Mouse (Mus musculus) kidney, embryonic 15.5 days (tissue): ENCODE data around the gene Cstb. TPM values are rescaled to one million over a fixed set of nuclear protein-coding genes. Genes with fewer than 3 reads are reported as not detected.

Experiments used
- ATAC-seq: fragments of 200-750 bp; cut with Nextera tagmentation; replicated peaks from 2 replicates; pipeline ENCODE4 v1.8.0; 2017; ENCODE audit warnings: moderate TSS enrichment; ENCODE audit not compliant: low FRiP score
- H3K27ac ChIP-seq: fragments of 300-500 bp; sonication (generic); 2 replicates; pipeline ENCODE4 v1.5.1; 2015; ENCODE audit warnings: mild to moderate bottlenecking, inconsistent platforms
- H3K27me3 ChIP-seq: fragments of 300-500 bp; sonication (generic); 2 replicates; pipeline ENCODE4 v1.6.1; 2015; ENCODE audit warnings: inconsistent platforms
- H3K36me3 ChIP-seq: fragments of 300-500 bp; sonication (generic); 2 replicates; pipeline ENCODE4 v1.6.1; 2015; ENCODE audit warnings: inconsistent platforms
- H3K4me1 ChIP-seq: fragments of 300-500 bp; sonication (generic); 2 replicates; pipeline ENCODE4 v1.6.1; 2015; ENCODE audit warnings: inconsistent platforms
- H3K4me2 ChIP-seq: fragments of 300-500 bp; sonication (generic); 2 replicates; pipeline ENCODE4 v1.6.1; 2015; ENCODE audit warnings: moderate library complexity, mild to moderate bottlenecking, inconsistent platforms
- H3K4me3 ChIP-seq: fragments of 300-500 bp; sonication (generic); replicated peaks from 2 replicates; pipeline ENCODE4 v1.5.1; 2015; ENCODE audit warnings: mild to moderate bottlenecking, inconsistent platforms
- H3K9ac ChIP-seq: fragments of 300-500 bp; sonication (generic); 2 replicates; pipeline ENCODE4 v1.6.1; 2015; ENCODE audit warnings: mild to moderate bottlenecking, inconsistent platforms
- H3K9me3 ChIP-seq: fragments of 300-500 bp; sonication (generic); replicated peaks from 2 replicates; pipeline ENCODE4 v1.6.1; 2016; ENCODE audit warnings: inconsistent platforms
- WGBS: fragments of 180-500 bp; shearing (Covaris S2); methylation state at CpG from one replicate; pipeline ENCODE4 v1.1.7; 2015; ENCODE audit warnings: mixed read lengths; 5-methylcytosine and 5-hydroxymethylcytosine counted together
- polyA plus RNA-seq: library from polyadenylated mRNA; unstranded; fragments of >200 nt; fragmentation: Nextera tagmentation; extraction: Ambion mirVana; gene quantifications from 2 replicates; pipeline ENCODE4 v1.2.1, GENCODE M21; 2015

Gene Cstb
- polyA plus RNA-seq, result 182 and 209 TPM in 2 replicates

DNA sequence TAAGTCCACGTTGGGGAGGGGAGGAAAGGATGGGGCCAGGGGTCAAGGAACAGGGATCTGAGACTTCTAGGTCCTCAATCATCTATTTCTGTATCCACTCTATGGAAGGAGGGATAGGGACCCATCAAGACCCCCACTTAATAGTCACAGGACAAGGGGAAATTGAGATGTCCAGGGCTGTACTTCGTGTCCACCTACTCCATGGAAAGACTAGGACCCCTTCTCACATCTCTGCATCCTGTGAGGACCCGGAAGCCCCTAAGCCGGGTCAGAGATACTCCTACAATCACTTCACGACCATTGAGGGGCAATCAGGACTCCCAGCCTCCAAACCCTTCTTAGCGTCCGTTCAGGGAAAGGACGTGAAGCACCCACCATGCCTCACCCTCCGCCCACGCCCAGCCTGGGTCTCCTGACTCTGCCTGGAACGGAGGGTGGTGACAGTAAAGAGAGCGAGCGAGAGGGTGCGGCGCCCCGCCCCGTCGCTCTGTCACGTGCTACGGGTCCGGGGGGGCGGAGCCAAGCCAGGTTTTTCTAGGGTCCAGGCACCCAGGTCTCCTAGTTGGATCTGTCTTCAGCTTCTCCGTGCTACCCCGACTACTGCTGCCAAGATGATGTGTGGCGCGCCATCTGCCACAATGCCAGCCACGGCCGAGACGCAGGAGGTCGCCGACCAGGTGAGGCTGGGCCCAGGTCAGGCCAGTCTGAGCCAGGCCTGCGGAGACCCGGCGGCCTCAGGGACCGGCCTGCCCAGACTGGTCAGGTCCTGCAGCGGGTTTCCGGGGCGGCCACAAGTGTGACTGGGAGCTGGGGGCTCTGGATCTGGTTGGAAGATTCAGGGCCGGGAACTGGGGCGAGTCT lies at the start of gene Cstb:
Gene Cstb (plus strand): TSS at position 489 of the 861 bp plus-strand sequence.
- ATAC-seq, result peak; percentile 94
- H3K27me3 ChIP-seq, result no peaks in the 10 kb centered on the region
- H3K4me1 ChIP-seq, result peaks cover 11% of the 10 kb centered on the region
- H3K27ac ChIP-seq, result peak within 1 kb of the TSS; percentile 75
- no peaks in the 10 kb centered on the region for H3K9me3 ChIP-seq
- peak within 1 kb of the TSS; percentile 77 for H3K9ac ChIP-seq
- 2% methylated on average over 40 of the region's 40 CpGs for WGBS
- peaks cover 20% of the 10 kb centered on the region for H3K36me3 ChIP-seq
- peak within 1 kb of the TSS; percentile 72 for H3K4me2 ChIP-seq
- peak within 1 kb of the TSS; percentile 69 for H3K4me3 ChIP-seq

- Histone ChIP-seq H3K36me3 (no peaks in the 10 kb centered on the region), H3K4me3 (no peak overlapping the region), H3K9me3 (no peaks in the 10 kb centered on the region), H3K4me2 (no peak overlapping the region), H3K4me1 (no peaks in the 10 kb centered on the region), H3K27ac (no peak overlapping the region), H3K9ac (no peak overlapping the region), H3K27me3 (no peaks in the 10 kb centered on the region)
- 96% methylated on average over 7 of the region's 7 CpGs for WGBS
- ATAC-seq, result no peak
Observed at GRCm38 (mm10) chr10:78378516-78378915, 47.0 kb upstream of the Cstb start.

GRCm38 (mm10) chr10:78383567-78383966 lies 41.9 kb upstream of the Cstb start:
- no peaks in the 10 kb centered on the region for H3K36me3 ChIP-seq
- H3K4me2 ChIP-seq, result no peak overlapping the region
- no peak overlapping the region for H3K27ac ChIP-seq
- no peak overlapping the region for H3K4me3 ChIP-seq
- WGBS, result 76% methylated on average over 3 of the region's 3 CpGs
- ATAC-seq, result no peak
- peaks cover 3% of the 10 kb centered on the region; the same call in 1 of the 2 replicates for H3K4me1 ChIP-seq
- no peaks in the 10 kb centered on the region for H3K9me3 ChIP-seq
- no peak overlapping the region for H3K9ac ChIP-seq
- peaks cover 3% of the 10 kb centered on the region; the same call in 1 of the 2 replicates for H3K27me3 ChIP-seq

GRCm38 (mm10) chr10:78385520-78385919 lies 39.9 kb upstream of the Cstb start:
- H3K4me3 ChIP-seq, result no peak overlapping the region
- H3K27ac ChIP-seq, result no peak overlapping the region
- peaks cover 4% of the 10 kb centered on the region for H3K4me1 ChIP-seq
- ATAC-seq, result no peak
- H3K9me3 ChIP-seq, result no peaks in the 10 kb centered on the region
- H3K27me3 ChIP-seq, result peaks cover 21% of the 10 kb centered on the region
- H3K9ac ChIP-seq, result no peak overlapping the region
- no peak overlapping the region for H3K4me2 ChIP-seq
- 59% methylated on average over 5 of the region's 5 CpGs for WGBS
- H3K36me3 ChIP-seq, result no peaks in the 10 kb centered on the region

DNA sequence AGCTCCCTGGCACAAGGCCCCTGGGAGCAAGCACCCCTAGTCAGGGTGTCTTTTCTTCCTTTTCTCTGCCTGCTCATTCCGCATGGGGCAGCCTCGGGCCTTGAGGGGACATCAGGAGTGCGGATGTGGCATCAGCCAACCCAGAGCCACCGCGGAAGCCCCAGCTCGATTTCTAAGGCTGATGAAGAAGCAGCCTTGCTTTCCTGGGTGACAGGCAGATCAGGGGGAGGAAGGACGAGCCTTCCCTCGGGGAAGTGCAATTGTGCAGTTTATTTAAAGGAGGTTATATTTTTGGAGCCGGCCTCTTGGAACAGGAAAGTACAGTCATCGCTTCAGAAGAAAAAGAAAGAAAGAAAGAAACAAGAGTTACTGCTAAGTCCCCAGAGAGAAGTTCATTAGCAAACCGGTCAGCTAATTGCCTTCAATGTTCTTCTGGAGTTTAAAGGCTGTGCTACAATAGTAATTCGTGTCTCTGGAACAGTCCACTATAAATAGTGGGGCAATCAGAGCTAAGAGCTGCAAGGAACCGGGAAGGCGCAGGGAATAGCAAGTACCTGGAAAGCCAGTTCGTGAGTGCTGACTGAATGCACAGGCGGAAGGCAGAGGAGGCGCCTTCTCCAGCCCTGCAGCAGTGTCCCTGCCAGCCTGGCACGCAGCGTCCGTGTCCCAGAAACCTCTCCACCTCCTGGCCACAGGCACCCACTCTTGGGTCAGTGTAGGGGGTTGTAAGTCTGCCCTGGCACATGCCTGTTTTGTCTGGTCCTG lies 37.1 kb upstream of the Cstb start:
- 42% methylated on average over 20 of the region's 20 CpGs for WGBS
- H3K9ac ChIP-seq, result no peak overlapping the region
- no peak overlapping the region for H3K4me2 ChIP-seq
- peaks cover 42% of the 10 kb centered on the region for H3K27me3 ChIP-seq
- no peak overlapping the region for H3K4me3 ChIP-seq
- H3K4me1 ChIP-seq, result peaks cover 19% of the 10 kb centered on the region
- ATAC-seq, result no peak
- no peak overlapping the region for H3K27ac ChIP-seq
- H3K36me3 ChIP-seq, result no peaks in the 10 kb centered on the region
- H3K9me3 ChIP-seq, result no peaks in the 10 kb centered on the region

DNA sequence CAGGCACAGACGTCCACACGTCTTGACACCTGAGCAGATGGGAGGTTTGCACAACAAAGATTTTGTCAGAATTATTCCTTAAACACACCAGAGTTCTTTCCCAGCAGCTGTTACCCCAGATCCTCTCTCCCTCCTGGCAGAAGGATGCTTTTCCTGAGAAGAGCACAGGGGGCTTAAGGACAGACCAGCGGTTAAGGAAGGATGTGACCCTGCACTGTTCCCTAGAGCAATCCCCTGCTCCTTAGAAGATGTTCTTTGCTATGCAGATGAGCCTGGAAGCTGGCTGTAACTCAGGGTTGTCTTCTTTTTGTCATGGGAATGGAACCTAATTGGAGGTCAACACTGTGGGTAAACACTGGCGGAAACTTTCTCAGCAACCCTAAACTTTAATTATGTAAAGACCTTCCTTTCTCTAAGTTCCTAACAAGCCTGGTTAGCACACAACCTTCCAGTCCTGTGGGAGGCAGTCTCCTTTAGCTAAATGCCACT lies 34.4 kb upstream of the Cstb start:
- no peak for ATAC-seq
- H3K4me1 ChIP-seq, result peaks cover 22% of the 10 kb centered on the region
- no peak overlapping the region for H3K9ac ChIP-seq
- H3K27me3 ChIP-seq, result peaks cover 42% of the 10 kb centered on the region
- WGBS, result 20% methylated on average over 4 of the region's 4 CpGs
- no peaks in the 10 kb centered on the region for H3K9me3 ChIP-seq
- no peak overlapping the region for H3K4me3 ChIP-seq
- H3K27ac ChIP-seq, result no peak overlapping the region
- H3K4me2 ChIP-seq, result no peak overlapping the region
- H3K36me3 ChIP-seq, result no peaks in the 10 kb centered on the region

- Histone ChIP-seq H3K4me3 (no peak overlapping the region), H3K27ac (no peak overlapping the region), H3K36me3 (no peaks in the 10 kb centered on the region), H3K4me1 (peaks cover 28% of the 10 kb centered on the region), H3K9me3 (no peaks in the 10 kb centered on the region), H3K4me2 (peak overlapping the region; percentile 38), H3K27me3 (peaks cover 42% of the 10 kb centered on the region), H3K9ac (no peak overlapping the region)
- 2% methylated on average over 18 of the region's 18 CpGs for WGBS
- peak; percentile 43; the same call in 1 of the 2 replicates for ATAC-seq
Observed at GRCm38 (mm10) chr10:78392072-78392471, 33.4 kb upstream of the Cstb start.

- Histone ChIP-seq H3K27ac (no peak overlapping the region), H3K9ac (no peak overlapping the region), H3K4me3 (no peak overlapping the region), H3K4me1 (peaks cover 43% of the 10 kb centered on the region), H3K9me3 (no peaks in the 10 kb centered on the region), H3K36me3 (peaks cover 6% of the 10 kb centered on the region), H3K4me2 (no peak overlapping the region), H3K27me3 (peaks cover 22% of the 10 kb centered on the region)
- WGBS, result 81% methylated on average over 3 of the region's 3 CpGs
- no peak for ATAC-seq
Observed at GRCm38 (mm10) chr10:78395377-78395776, 30.1 kb upstream of the Cstb start.

DNA sequence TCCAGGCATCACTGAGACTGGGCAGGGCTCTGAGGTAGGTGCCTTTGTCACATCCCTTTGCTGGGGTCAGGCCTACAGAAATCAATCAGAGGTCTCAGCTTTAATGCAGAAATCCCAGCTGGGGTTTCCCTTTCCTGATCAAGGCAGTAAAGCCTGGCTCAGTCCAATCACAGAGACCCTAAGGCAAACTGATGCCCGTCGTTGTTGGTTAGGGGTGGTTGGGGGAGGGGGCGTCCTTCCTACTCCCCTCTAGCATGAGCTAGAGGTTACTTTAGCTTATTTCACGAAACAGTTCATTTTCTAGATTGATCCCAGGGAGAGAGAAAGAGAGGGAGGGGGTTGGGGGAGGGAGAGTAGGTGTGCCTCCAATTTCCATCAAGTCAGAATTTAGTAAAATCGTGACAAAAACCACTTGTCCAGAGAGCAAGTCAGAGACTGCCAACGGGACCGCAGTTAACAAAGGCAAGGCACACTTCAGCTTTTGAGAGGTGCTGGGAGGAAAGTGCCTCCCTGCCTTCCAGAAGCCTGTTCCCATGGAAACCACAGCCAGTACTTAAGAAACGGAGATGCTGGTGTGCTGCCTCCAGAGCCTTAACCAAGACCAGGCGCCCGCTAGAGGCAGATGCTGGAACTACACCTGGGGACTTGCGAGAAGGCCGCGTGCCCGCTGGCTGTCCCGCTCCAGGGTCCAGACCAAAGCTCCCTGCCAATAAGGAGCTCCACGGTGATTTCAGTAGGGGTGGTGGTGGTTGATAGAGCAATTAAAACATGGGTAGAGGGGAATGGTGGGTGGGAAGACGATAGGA lies 29.4 kb upstream of the Cstb start:
- peaks cover 42% of the 10 kb centered on the region for H3K4me1 ChIP-seq
- WGBS, result 6% methylated on average over 17 of the region's 17 CpGs
- H3K36me3 ChIP-seq, result peaks cover 13% of the 10 kb centered on the region
- H3K27ac ChIP-seq, result no peak overlapping the region
- peak; percentile 41; the same call in 1 of the 2 replicates for ATAC-seq
- no peaks in the 10 kb centered on the region for H3K9me3 ChIP-seq
- no peak overlapping the region for H3K4me2 ChIP-seq
- no peak overlapping the region for H3K4me3 ChIP-seq
- H3K27me3 ChIP-seq, result peaks cover 15% of the 10 kb centered on the region
- no peak overlapping the region for H3K9ac ChIP-seq

DNA sequence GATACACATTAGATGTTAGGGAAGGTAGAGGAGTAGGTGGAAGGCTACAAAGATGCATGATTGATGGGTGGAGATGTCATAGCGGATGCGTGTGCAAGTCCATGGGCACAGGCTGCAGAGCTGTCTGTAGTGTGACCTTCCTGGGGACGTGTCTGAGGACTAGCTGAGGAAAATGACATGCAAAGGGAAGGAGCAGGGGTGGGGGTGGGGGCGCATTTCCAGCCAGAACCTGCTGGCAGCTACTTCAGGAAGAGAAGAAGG lies 28.9 kb upstream of the Cstb start:
- Histone ChIP-seq H3K9ac (no peak overlapping the region), H3K4me3 (no peak overlapping the region), H3K36me3 (peaks cover 18% of the 10 kb centered on the region), H3K4me2 (no peak overlapping the region), H3K27ac (no peak overlapping the region), H3K27me3 (peaks cover 10% of the 10 kb centered on the region), H3K9me3 (no peaks in the 10 kb centered on the region), H3K4me1 (peaks cover 40% of the 10 kb centered on the region)
- ATAC-seq, result no peak
- 62% methylated on average over 4 of the region's 4 CpGs for whole genome bisulfite sequencing

DNA sequence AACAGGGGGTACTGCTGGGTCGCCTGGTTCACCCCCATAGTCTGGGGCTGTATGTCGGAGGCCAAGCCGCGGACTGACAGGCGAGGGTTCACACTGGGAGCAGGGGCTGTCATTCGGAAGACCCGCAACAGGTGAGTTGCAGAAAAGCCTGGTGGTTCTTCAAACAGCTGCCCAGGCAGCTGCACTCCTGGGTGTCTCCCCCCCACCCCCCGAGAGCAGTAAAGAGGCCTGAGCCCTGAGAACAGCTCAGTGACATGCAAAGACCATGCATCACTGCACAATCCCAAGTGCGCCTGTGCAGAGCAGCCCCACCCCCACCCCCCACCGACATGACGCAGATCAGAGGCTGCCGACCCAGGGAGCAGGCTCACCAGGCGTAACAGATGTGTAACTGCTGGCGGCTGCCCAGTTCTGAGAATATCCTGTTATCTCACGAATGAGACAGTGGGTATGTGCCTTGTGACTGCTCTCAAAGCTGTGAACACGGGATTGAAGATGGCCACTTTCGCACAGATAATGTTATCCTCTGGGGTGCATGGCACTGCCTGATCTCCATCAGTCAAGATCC lies 26.3 kb upstream of the Cstb start:
- no peaks in the 10 kb centered on the region for H3K9me3 ChIP-seq
- no peak overlapping the region for H3K9ac ChIP-seq
- ATAC-seq, result peak; percentile 75
- peak overlapping the region; percentile 36 for H3K4me2 ChIP-seq
- peak overlapping the region; percentile 66 for H3K27ac ChIP-seq
- peaks cover 44% of the 10 kb centered on the region for H3K36me3 ChIP-seq
- WGBS, result 29% methylated on average over 17 of the region's 17 CpGs
- peaks cover 35% of the 10 kb centered on the region for H3K4me1 ChIP-seq
- H3K4me3 ChIP-seq, result no peak overlapping the region
- H3K27me3 ChIP-seq, result no peaks in the 10 kb centered on the region
